Mouse (Mus musculus): Measurements from ENCODE around the gene Fam98c. TPM values are rescaled to one million over a fixed set of nuclear protein-coding genes. Genes with fewer than 3 reads are reported as not detected.
"Not testable (repeated sequence)": the region's sequence is repeated elsewhere in the genome, so short reads cannot be mapped to it uniquely, and the experiment has no call there.

The Fam98c gene
- total RNA-seq (2021), result 10 to 100 TPM; 30.9 to 32.2 TPM
- long read RNA-seq, transcript Fam98c-206 (7 exons, 2,169 nt), result minor isoform, 8 of 51 reads
- long read RNA-seq, transcript Fam98c-202 (7 exons, 1,359 nt), result major isoform, 10 of 51 reads
- long read RNA-seq, transcript Fam98c-209 (8 exons, 1,293 nt), result major isoform, 10 of 51 reads
- long read RNA-seq, partial matches to known transcripts, result 7 of 51 reads
- long read RNA-seq, other reads (novel, unspliced or antisense), result 16 of 51 reads

GRCm38 (mm10) chr7:29155838-29156782 is at the start of gene Fam98c:
TSS of gene Fam98c (minus strand) at chr7:29156234.
- DNase-seq (ENCODE audit: low spot score in 2 of 2), result peak; percentile 84 to 88

- DNase-seq (ENCODE audit: low spot score in 2 of 2), result no peak
These were observed 46.5 kb upstream of the Fam98c start for GRCm38 (mm10) chr7:29202577-29202976.

DNA sequence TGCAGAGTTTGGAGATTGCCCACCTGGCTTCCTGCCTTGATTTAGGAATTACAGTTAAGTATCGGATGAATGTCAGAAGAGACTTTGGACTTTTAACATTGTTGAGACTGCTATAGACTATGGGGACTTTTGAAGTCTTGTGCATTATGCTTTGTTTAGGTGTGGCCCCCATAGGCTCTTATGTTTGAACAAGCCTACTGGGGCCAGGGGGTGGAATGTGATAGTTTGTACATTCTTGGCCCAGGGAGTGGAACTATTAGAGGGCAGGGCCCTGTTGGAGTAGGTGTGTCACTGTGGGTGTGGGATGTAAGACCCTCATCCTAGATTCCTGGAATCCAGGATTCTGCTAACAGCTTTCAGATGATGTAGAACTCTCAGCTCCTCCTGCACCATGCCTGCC is 38.2 kb upstream of the Fam98c start:
- DNase-seq (ENCODE audit: low spot score in 2 of 2), result not testable (repeated sequence)

GRCm38 (mm10) chr7:29181323-29181722 is 25.3 kb upstream of the Fam98c start:
- not testable (repeated sequence) for DNase-seq (ENCODE audit: low spot score in 2 of 2)

DNA sequence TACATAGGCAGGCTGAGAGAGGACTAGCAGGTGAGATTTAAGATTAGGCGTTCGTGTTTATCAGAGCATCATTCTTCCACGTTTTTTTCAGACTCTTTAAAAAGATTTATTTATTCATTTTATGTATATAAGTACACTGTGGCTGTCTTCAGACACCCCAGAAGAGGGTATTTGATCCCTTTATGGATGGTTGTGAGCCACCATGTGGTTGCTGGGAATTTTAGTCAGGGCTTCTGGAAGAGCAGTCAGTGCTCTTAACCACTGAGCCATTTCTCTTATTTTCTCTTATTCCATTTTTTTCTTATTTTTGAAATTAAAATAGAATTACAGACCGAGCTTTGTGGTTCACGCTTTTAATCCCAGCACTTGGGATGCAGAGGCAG is 24.8 kb upstream of the Fam98c start:
- no peak for DNase-seq (ENCODE audit: low spot score in 2 of 2)

GRCm38 (mm10) chr7:29180077-29180853 is 24.2 kb upstream of the Fam98c start, which contains the start of gene Psmd8:
TSS of gene Psmd8 (minus strand) at chr7:29180701.
- peak; percentile 96 to 97 for DNase-seq (ENCODE audit: low spot score in 2 of 2)

DNA sequence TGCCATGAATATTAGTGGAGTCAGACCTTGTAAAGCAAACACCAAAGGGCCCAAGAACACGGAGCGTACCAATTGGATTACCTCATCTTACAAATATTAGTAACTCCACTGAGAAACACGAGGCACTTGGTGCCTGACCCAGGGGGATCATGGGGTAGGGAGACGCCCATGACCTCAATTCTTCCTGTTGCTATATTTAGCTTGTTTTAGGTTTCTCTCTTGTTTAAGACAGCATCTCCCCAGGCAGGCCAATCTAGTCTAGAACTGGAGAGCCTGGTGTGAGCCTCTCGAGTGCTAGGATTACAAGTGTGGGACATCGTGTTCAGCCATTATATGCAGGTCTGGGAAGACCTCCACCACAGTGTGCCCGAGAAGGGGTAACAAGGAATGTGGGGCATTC is 23.3 kb upstream of the Fam98c start:
- no peak for DNase-seq (ENCODE audit: low spot score in 2 of 2)

DNA sequence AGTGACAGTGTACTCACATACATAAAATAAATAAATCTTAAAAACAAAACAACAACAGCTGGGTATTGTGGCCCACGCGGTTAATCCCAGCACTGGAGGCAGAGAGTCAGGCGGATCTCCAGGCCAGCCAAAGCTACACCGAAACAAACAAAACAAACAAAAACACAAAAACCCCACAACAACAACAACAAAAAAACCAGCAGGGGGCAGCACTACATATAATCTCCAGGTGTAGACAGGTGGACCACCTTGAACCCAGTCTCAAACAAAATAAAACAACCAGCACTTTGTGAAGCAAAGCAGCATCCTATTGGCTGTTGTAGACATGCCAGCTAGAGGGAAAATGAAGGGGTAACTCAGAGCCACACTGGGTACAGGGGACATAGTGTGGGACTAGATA is 22.1 kb upstream of the Fam98c start:
- no peak for DNase-seq (ENCODE audit: low spot score in 2 of 2)

- DNase-seq (ENCODE audit: low spot score in 2 of 2), result no peak
These were observed 16.5 kb upstream of the Fam98c start for GRCm38 (mm10) chr7:29172390-29173016.

GRCm38 (mm10) chr7:29171562-29172097 is 15.6 kb upstream of the Fam98c start:
- no peak for DNase-seq (ENCODE audit: low spot score in 2 of 2)

- no peak for DNase-seq (ENCODE audit: low spot score in 2 of 2)
These were observed 14.9 kb upstream of the Fam98c start for GRCm38 (mm10) chr7:29170755-29171561.

GRCm38 (mm10) chr7:29170066-29170754 is 14.2 kb upstream of the Fam98c start, which contains the start of the genes Ggn and Spred3:
TSS of gene Ggn (plus strand) at chr7:29170210.
TSS of gene Spred3 (minus strand) at chr7:29170411.
- DNase-seq (ENCODE audit: low spot score in 2 of 2), result peak in 1 of 2 experiments; percentile 41

GRCm38 (mm10) chr7:29169231-29170065 is 13.4 kb upstream of the Fam98c start:
- peak; percentile 72 to 82 for DNase-seq (ENCODE audit: low spot score in 2 of 2)

DNA sequence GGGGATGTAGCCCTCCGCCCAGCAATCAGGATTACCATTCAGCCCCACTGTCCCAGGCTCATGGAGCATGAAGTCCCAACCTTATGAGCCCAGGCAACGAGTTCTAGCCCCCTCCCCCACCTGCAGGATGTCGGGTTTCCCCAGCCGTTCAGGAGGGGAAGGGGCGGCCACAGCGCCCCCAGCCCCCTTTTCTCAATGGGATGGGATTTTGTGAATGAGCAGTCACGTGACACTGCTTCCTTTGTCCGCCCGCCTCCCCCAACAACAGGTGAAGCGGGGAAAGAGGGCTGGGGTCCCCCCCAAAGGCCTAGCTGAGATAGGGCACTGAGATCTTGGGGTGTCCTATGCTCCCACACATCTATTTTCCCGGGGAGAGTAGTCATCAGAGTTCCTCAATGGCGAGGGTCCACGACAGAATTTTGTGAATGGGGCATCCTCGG is 12.8 kb upstream of the Fam98c start:
- peak in 1 of 2 experiments; percentile 32 for DNase-seq (ENCODE audit: low spot score in 2 of 2)

- no peak for DNase-seq (ENCODE audit: low spot score in 2 of 2)
These were observed 12.2 kb upstream of the Fam98c start for GRCm38 (mm10) chr7:29168121-29168695.

DNA sequence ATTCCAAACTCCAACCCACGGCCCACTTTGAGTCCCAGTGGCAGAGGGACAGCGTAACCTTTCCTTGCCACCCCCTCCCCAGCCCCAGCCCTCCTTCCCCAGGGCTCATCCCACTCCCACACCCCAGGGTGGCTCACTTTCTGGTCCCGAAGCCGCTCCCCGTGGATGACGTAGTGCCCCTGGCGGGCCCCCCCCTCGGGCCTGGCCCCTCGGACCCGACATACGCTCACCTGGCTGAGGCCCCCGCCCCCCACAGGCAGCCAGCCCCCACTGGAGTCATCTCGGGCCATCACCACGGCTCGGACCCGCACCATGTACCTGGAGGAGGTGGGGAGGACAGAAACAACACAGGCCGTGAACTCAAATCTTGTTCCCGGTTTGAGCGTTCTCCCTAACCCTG is 11.6 kb upstream of the Fam98c start:
- no peak for DNase-seq (ENCODE audit: low spot score in 2 of 2)

GRCm38 (mm10) chr7:29162750-29163525 is 6.9 kb upstream of the Fam98c start:
- no peak for DNase-seq (ENCODE audit: low spot score in 2 of 2)

Measured in layer of hippocampus, adult 18-20 months (tissue).